Mouse (Mus musculus) telencephalon, adult 2 months (tissue): ENCODE measurements around the gene Apoc2.
A peak's percentile ranks its signal among the peaks of the same experiment; 100 is the strongest.

Experiments
- DNase-seq: peaks from one replicate; pipeline ENCODE4 v3.0.0-alpha.2; 2011; ENCODE audit warnings: low read depth, low spot score

Gene Apoc2

GRCm38 (mm10) chr7:19678901-19679300 is 1.2 kb upstream of the Apoc2 start:
- no peak for DNase-seq

- no peak for DNase-seq
Observed at GRCm38 (mm10) chr7:19676662-19677061, 1.1 kb downstream of the Apoc2 start.

- no peak for DNase-seq
Observed at GRCm38 (mm10) chr7:19675824-19676223, 1.9 kb downstream of the Apoc2 start.

DNA sequence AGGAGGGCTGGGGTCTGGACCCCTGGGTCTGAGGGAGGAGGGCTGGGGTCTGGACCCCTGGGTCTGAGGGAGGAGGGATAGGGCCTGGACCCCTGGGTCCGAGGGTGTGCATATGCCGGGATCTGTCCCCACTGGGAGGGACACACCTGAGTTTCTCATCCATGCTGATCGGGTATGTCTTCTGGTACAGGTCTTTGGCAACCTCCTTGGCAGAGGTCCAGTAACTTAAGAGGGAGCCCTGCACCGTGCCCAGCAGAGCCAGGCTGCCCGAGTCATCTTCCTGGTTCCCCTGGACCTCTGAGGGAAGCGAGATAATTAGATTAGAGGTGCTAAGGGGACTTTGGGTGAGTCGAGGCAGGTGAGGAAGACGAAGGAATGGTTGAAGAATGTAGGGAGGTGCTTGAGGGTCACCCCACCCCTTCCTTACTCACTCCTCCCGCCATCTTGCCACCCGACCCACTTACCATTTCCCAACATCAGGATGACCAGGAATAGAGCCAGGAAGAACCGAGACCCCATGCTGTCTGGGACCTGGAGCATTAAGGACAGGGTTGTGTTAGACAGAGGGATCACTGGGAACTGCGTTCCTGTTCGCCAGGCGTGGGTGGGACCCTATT is 4.5 kb downstream of the Apoc2 start:
- DNase-seq = no peak

- DNase-seq = no peak
Observed at GRCm38 (mm10) chr7:19671511-19671910, 6.2 kb downstream of the Apoc2 start.

DNA sequence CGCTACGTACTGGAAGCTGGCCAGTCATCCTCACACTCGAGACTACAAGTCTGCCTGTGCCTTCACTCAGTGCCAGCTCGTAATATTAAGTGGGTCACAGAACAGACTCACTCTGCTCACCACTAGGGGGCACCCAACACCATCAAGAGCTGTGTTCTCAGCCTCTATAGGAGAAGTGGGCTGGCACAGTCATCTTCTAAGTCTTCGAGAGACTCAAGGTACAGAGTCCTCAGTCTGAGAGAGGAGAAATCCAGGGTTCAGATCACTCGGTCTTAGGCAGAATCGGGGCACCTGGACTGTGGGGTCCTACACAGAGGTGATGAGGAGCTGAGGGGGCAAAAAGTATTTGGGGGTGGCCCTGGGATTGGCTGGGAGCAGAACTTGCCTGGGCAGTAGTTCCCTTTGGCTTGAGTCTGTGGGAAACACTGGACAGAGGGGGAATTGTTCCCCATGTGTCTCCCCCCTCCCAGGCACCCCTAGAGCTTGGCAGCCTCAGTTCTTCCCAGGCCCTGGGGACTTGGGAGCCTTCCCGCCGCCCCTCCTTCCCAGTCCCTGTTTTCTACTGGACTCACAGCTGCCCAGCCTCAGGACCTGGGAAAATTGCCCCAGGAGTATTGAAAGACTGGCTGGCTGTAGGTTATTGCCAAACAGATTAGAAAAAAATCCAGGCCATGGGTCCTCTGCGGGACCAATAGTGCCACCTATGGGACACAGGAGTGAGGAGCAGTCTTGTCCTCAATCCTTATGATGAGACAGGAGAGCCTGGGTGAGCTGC is 8.6 kb downstream of the Apoc2 start:
- DNase-seq = peak; percentile 84

- DNase-seq = no peak
Observed at GRCm38 (mm10) chr7:19667434-19667833, 10.3 kb downstream of the Apoc2 start.

DNA sequence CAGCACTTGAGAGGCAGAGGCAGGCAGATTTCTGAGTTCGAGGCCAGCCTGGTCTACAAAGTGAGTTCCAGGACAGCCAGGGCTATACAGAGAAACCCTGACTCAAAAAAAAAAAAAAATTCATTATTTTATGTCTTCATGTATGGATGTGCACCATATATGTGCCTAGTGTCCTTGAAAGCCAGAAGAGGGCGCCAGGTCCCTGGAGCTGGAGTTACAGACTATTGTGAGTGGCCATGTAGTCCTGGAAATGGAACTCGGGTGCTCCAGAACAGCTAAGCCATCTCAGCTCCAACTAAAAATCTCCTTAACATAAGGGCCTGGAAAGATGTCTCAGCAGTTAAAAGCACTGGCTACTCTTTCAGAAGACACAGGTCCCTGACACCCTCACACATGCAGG is 11.0 kb downstream of the Apoc2 start:
- no peak for DNase-seq

DNA sequence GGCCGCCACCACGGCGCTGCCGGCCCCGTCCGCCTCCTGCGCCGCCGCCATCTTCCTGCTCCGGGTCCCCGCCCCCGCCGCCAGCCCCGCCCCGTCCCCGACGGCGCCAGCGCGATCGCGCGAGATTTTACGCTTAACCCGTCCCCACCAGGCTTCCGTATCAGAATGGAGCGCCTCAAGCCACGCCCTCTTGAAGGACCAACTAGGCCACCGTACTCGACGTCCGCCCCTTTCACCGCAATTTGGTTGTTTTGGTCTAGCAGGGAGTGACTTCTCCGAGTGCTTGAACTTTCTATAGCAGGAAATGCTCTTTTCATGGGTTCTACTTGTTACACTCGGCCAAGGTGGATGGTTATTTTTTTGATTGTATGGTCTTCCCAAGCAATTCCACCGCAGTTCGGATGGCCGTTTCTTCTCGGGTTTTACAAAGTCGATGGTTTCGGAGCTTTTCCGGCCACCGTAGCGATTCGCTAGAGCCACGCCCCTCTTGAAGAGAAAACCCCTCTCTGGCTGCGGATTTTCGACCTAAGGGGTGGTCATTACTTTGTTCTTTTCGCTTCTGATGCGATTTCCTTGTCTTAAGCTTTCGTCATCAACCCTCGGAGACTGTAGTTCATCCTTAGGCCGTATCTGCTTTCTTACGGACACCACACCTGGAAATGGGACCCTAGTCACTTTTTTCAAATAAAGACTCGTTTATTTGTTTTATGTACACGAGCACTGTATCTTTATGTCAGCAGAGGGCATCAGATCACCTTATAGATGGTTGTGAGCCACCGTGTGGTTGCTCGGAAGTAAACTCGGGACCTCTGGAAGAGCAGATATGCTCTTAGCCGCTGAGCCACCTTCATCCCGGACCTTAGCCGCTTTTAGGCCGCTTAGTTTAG is 12.5 kb downstream of the Apoc2 start, which contains the start of gene Clptm1:
Gene Clptm1, minus strand, starts transcription at position 79 of the 887 bp plus-strand sequence.
- DNase-seq = peak; percentile 98

GRCm38 (mm10) chr7:19664455-19664954 is 13.2 kb downstream of the Apoc2 start:
- no peak for DNase-seq

- DNase-seq = no peak
Observed at GRCm38 (mm10) chr7:19663940-19664339, 13.8 kb downstream of the Apoc2 start.

GRCm38 (mm10) chr7:19652614-19653013 is 25.1 kb downstream of the Apoc2 start:
- DNase-seq = no peak

DNA sequence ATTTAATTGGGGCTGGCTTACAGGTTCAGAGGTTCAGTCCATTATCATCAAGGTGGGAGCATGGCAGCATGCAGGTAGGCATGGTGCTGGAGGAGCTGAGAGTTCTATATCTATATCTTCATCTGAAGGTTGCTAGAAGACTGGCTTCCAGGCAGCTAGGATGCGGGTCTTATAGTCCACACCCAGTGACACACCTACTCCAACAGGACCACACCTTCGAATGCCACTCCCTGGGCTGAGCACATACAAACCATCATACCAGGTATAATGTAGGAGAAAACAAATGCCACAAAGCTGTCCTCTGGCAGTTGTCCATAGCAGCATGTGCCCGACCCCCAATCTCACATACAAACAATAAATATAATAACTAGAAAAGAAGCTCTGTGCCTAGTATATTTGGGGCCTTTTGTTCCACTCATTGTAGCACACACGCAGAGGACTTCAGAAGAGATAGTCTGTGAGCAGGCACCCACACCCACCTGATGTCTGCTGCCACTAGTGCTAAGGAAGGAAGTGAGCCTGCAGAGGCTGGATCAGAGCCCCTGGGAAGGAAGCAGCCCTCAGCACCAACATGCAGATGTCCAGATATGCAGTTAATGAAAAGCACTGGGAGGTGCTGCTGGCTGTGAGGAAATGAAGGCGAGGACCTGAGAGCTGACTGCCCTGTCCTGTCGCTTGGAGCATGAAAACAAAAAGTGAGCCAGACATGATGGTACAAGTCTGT is 26.5 kb downstream of the Apoc2 start:
- DNase-seq = no peak

- peak; percentile 44 for DNase-seq
Observed at GRCm38 (mm10) chr7:19641223-19641622, 36.5 kb downstream of the Apoc2 start.

DNA sequence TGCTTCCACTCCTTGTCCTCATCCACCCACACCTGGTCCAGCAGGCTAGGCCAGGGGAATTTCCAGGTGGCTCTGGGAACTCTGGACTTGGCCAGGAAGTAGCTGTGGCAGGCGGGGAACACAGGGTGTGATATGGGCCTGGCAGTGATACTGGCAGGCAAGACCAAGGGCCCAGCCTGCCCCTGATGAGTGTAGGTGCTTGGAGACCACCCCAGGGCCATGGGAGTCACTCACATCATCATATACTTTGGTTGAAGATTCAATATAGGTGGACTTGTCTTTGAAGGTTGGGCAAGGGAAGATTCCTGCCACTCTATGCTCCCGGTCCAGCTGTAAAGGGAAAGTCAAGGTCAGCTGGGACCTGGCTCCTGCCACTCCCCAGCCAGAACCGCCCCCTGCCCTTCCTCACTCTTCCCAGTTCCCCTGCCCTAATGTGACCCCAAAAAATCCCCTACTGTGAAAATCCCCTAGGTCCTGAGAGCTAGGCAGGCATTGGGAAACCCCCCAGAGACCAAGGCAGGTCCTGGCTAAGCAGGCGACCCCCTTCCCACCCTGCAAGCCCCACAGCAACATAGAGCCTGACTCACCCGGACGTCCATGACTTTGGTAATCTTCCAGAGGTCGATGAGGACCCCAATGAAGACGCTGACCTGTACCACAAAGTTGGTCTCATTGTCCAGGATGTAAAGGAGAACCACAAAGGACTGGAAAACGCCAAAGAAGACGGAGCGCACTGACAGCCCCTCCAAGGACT is 42.5 kb downstream of the Apoc2 start:
- no peak for DNase-seq

DNA sequence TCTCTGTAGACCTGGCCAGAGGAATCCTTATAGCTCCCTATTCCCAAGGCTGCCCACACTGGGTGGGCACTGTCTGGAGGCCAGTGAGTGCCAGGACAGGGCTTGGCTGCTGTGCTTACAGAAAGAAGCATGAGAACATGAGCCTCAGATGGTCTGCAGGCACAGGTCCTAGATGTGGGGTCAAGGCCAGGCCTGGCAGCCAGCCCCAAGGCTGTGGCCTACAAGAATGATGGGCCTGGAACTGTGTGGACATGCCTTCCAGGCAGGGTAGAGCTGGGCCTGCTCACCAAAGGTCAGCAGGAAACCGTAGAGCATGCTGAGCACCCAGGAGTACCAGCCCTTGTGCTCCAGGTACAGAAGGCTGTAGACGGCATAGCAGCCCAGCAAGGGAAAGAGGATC is 43.1 kb downstream of the Apoc2 start:
- DNase-seq = no peak

- DNase-seq = no peak
Observed at GRCm38 (mm10) chr7:19633855-19634254, 43.9 kb downstream of the Apoc2 start.

DNA sequence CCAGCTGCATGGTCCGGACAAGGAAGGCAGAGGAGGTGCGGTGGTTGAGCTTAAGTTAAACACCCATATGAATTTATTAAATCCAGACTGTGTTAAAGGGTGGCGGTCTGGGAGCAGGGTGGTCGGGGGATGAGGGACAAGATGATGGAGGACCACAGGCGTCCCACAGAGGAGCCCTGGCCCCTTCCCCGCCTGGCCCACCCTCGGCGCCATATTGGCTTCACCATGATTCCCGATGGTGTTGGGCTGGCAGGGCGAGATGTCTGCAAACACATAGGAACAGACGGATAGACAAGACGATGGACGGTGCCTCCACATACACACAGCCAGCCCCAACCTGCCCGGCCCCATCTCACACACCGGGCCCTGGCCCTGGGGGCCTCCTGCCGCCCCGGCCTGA is 44.5 kb downstream of the Apoc2 start:
- DNase-seq = no peak

- no peak for DNase-seq
Observed at GRCm38 (mm10) chr7:19632720-19633119, 45.0 kb downstream of the Apoc2 start.

DNA sequence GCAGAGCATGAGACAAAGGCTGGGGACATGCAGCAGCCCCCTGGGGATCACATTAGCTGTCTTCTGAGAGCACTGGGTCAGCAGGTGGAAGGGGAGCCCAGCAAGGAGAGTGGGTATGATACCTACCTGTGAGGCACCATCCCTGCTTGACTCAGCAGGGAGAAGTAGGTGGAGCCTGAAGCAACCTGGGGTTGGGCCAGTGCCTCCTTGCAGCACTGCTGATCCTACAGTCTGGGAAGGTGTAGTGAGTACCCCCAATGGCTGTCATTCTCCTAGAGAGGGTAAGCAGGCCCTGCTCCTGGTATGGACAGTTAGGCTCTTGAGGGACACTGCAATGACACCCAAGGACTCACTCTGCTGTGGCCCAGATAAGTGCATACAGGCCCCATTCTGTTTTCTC is 45.5 kb downstream of the Apoc2 start:
- no peak for DNase-seq

DNA sequence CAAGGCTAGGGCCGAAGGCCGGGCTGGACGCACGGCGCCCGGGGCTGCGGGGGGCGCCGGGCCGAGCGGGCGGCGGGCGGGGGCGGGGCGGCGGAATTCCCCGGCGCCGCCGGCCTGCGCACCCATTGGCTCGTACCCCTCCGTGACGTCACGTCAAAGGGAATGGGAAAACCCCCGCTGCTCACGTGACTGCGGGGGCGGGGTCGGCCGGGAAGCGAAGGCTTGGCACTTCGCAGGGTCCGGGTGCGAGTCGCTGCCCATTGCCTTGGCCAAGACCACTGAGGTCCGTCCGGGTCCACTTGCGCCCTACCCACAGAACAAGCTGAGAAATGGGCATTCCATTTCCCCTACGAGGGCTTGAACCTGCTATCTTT is 48.4 kb downstream of the Apoc2 start, which contains the start of gene Relb:
Gene Relb, minus strand, starts transcription at position 78 of the 374 bp plus-strand sequence.
- peak; percentile 36 for DNase-seq
